Mouse (Mus musculus) lung, postnatal 14 days (tissue): ENCODE measurements at regions not wholly inside any gene's neighbourhood (a gene's known extent, or its start where the extent isn't known, plus 50 kb on each side); places are given as distances from the start of the nearest gene placed in this dataset.
A peak's percentile ranks its signal among the peaks of the same experiment; 100 is the strongest.

Source experiments
- DNase-seq: peaks from one replicate; pipeline ENCODE4 v3.0.0; 2021

DNA sequence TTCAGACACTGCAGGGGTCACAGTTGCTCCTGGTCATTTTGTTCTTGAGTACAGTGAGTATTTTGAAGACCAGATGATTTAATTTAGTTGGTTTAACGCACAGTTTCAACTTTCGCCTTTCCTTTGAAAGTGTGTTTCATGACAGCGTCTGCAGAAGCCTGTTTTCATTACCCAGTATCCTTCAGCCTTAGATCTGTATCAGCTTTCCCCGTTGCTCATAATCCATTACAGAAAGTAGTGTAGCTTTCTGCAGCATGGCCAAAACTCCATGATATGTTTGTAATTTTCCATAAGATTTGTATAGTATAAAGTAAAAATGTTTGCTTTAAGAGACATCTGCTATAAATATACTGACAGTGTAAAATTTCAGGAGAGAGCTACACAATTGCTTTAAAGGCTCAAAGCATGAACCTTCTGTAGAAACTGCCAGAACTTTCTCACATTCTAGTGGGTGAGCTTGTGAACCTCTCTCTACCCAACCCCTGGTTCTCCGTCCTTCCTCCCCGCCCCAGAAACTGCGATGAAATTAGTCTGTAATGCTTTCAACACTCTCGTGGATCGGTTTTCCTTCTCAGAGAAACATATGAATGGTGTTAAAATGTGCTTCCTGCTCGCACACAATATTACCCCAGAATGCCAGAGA is 506.6 kb upstream of the Adgrl2 start:
- no peak for DNase-seq

DNA sequence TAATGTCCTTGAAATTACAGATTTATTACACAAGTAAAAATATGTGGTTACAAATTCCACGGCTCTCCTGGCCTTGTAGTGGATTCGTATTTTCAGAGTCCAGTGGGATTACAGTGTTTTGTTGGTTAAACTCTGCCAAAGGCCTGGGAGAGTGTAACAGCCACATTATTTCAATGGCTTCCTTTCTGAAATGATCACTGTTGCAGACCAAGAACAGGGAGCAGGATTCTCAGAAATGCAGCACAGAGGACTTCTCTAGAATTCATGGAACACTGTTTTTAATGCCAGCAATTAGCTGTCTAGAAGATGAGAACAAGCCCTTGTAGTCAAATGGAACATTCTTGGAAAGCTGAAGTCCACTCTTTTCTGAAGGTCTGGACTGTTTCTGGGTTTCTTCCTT is 505.8 kb upstream of the Adgrl2 start:
- DNase-seq, result no peak

DNA sequence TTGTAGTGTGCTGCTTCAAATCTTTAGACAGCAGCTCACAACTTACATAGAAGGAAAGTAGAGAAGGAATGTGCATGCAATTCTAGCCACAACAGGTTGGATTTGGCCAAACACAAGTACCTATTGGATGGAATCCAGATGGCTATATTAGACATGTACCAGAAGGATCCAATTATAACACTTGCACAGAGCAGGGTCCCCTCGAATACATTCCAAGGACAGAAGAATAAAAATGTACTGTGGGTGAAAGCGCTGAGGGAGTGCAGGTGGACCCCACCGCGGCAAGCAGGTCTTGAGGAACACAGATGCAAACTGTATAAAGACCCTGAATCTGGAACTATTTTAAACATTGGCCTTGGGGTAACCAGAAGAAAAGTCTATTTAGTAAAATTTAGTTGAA is 497.8 kb upstream of the Adgrl2 start:
- no peak for DNase-seq

DNA sequence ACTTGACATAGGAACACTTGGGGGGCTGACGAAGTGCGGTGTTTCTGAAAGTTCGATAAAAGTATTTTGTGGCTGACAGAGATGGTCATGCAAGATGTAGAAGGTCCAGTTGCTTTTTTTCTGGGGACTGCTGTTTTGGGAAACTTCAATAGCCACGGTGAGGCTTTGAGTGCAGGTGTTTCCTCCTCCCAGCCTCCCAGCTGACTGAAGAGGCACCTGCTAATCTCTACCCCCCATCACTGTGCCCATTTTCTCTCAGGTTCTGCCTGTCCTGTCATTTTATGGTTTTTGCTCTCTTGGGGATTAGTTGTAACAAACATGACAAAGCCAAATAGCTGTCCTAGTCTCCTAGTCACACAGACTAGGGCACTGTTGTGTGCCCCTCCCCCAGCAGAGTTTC is 495.1 kb upstream of the Adgrl2 start:
- DNase-seq, result no peak

DNA sequence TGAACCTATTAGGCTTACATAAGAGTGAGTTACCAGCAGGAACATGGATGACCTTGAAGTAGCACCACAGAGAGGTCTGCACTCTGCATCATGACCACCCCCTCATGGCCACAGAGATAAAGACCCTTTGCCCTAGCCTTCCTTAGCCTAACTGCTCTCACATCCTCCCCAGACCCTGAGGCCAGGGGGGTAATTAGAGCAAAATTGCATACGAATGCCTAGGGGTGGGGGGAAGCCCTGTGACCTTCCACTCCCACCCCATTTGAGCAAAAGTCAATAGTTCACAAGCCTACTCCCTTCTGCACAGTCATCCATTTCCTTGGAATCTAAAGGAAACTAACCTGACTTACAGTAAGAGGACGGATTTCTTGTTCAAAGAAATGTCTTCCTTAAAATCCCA is 494.0 kb upstream of the Adgrl2 start:
- DNase-seq, result no peak

DNA sequence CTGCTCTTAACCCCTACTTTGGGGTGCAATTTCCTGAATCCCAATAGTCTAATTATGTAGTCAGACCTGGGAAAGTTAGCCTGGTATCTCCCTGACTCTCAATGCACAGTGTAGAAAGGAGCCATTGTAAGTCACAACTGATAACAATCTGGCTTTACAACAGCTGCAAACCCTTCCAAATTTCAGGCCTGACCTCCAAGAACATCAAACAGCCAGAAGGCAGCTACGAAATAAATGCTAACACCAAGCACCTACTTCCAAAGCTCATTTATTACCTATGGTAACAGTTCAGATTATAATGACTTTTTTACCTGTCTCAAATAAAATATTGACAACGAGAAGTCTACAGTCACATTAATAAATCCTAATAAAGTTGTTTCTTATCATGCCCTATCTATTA is 485.8 kb upstream of the Adgrl2 start:
- no peak for DNase-seq

DNA sequence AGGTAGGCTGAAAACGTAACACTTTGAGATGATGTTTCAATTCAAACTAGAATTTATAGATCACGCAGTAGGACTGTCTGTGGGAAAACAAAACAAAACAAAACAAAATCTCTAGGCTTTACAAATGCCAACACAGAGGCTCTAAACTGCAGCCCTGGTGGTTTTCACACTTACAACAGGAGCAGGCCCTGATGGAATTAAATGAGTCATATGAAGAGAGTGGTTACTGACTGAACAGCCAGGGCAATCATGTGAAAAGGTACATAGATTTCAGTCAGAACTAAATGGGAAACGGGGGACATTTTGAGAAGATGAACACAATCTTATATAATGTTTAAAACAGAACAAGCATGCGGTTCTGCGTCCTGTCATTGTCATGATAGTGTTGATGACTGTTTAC is 476.6 kb upstream of the Adgrl2 start:
- DNase-seq, result no peak

DNA sequence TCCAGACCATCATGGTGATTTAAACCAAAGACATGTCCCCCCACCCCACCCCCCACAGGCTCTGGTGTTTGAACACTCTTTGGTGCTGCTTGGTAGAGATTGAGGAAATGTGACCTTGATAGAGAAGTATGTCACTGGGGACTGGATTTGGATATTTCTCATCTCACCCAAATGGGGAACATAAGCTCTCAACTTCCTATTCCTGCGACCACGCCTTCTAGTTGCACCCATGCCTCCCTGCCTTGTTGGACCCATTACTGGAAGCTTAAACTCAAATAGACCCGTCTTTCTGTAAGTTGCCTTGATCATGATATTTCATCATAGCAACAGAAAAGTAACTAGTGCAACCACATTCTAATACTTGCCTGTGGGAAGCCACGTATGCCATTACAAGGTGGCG is 474.2 kb upstream of the Adgrl2 start:
- no peak for DNase-seq

DNA sequence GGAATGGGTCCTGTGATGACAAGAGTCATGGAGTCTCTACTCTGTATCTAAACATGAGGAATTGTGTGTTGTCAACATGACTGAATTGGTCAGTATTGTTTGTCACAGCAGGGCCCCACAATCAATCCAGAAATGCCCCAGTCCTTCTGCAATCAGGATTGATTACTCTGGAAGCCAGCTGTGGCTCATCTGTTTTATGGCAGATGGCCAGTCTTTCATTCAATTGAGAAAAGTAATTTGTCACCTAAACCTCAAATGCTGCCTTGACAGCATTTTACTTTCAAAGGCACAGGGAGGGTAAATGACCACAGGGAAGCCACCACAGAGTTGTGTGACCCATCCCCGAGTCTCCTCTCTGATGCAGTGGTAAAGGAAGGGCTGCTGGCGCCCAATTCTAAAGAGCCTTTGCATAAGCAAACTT is 471.8 kb upstream of the Adgrl2 start:
- no peak for DNase-seq

DNA sequence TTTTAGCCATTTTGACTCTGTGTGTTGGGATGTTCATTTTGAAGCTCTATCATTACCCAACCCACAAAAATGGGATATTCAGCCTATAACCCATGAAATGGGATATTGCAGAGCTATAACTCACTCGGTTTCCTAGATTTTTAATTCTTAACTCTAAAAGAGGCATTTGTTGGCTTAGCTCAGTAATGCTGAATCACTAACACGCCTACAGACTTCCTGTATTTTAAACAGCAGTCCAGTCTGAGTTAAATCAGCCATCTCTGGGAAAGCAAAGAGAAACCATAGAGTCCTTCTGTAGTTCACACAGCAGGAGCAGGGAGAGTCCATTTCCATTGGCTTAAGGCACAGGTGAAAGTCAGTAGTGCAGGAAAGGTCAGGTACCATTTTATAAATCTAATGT is 471.3 kb upstream of the Adgrl2 start:
- no peak for DNase-seq

DNA sequence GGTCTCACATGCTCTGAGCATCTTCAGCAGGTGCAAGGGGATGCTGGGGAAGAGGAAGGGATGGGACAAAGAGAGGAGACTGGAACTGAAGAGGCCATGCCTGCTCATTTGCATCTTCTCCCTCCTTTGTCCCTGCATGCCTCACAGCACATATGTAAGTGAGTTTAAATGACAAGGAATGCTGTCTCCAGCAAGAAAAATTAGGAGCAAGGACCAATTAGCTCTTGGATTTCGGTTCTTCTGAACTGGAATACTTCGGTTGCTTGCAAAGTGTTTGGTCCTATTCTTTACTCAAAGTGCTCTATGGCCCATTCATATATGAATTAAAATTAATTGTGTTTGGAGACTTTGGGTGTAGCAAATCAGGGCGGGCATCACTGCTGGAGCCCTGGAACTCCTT is 459.0 kb upstream of the Adgrl2 start:
- DNase-seq, result no peak

DNA sequence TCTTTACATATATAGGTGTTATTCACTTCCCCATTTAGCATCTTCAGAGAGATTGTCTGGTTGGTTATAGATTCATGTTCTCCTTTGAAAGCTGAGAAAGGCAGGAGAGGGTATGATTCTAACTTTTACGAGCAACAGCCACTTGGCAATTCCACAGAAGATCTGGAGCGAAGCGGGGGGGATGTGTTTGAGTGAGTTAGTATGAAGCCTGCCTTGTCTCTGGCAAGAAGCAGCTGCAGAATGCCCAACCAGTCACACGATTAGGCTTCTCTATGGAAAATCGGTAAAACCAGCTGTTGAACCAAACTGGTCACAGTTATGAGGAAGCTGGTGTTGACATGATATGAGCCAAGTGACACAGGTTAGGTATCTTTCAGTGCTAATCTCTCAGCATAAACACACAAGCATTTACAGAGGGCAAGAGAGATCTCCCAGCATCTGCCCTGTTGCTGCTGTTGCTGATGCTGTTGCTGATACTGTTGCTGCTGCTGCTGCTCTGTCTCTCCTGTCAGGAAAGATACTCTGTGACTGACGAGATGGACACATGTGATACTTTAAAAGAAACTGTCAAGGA is 455.7 kb upstream of the Adgrl2 start:
- no peak for DNase-seq

DNA sequence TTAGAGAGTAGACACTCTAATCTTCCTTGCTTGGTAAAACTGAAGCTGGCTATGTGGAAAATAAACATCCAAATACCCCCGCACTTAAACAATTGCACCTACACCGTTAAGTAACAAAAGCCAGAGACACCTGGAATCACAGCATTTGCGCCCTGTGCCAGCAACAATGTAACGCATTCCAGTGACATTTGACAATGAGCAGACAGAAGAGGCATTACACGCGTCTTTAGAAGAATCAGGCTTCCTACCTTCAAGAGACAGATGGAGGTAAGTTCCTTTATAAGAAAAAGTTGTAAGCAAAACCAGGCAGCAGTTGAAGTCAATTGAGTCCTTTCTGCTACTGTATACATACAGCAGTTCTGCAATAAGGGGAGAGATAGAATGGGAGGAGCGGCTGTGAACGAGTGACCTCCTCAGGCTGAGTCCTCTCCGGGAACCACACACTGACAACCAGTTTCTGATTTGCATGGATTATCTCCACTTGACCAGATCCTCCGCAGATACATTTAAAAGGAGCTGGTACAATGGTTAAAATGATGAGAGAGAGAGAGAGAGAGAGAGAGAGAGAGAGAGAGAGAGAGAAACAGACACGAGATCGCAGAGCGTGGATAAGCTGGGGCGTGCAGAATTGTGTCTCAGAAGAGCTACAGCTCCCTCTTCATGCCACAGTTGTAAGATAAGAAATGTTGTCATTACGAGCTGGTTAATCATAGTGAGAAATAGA is 454.7 kb upstream of the Adgrl2 start:
- DNase-seq, result peak; percentile 40

DNA sequence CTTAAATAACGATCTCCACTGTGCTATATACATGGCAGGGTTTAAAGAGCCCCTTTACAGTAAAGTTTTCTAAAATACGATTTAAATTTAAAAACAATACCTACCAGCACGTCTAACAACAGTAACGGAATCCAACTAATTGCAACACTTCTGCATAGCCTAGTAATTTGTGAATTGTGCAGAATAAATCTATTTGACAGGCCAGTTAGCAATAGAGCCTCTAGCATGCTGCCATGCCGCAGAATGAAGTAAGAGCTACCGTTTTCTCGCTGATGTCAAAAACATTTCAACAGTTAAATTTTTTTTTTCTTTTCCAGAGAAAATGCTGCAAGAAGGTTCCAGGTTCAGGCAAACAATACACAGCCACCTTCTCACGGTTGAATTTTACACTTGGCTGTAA is 454.0 kb upstream of the Adgrl2 start:
- DNase-seq, result no peak

DNA sequence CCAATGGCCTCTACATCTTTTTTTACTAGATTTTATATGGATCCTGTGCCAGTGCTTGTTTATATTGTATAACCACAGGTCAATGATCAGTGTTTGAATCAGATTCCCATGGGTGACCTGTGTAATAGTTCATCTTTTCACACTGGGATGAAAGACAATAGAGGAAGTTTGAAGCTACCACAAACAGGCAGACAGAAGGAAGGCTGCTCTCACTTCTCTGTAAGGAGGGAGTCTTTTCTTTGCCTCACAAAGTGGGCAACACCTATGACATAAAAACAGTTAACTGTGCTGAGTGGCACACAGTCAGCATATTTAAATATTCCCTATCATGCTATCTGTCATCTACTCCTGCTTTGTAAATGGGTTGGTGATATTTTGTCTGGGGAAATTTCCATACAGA is 450.9 kb upstream of the Adgrl2 start:
- no peak for DNase-seq

DNA sequence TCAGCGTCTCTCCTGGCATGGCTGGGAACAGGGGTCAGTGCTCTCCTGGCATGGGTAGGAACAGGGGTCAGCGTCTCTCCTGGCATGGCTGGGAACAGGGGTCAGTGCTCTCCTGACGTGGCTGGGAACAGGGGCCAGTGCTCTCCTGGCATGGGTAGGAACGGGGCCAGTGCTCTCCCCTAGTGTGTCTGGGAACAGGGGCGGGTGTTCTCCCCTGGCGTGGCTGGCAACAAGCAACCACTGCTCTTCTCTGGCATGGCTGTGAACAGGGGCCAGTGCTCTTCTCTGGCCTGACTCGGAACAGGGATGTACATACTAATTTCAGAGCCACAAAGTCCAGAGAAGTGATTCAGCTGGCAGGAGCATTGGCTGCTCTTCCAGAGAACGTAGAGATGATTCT is 447.4 kb upstream of the Adgrl2 start:
- DNase-seq, result no peak

DNA sequence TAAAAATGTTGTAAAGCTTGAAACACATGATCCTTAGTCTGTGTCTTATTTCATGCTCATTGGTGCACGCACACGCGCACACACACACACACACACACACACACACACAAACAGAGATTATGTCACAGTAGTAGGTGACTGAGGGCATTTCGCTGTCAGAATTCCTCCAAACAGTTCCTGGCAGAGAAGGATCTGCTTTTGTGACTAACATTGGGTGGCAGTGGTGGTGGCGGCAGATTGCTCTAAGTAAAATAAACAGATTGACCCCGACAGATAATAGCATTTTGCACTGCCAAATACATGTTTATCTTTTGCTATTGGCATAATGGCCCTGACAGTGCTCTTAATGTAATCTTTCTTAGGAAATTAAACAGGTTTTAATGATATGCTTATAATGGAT is 446.6 kb upstream of the Adgrl2 start:
- DNase-seq, result no peak

DNA sequence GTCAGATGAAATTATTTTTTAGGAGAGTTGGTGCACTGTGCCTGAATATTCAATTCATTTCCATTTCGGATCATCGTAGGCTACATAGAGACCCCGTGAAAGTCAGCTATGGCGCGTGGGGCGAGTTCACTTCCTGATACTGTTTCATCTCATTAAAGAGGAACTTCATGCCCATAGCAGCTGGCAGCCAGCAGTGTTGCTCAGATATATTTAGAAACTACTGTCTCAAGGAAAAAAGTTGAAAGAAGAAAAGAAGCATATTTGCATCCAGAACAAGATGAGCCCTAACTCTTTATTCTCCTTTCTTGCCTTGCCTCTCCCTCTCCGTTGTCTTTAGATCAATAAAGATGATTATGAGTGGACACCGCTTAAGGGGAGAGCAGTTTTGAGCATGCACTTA is 446.1 kb upstream of the Adgrl2 start:
- DNase-seq, result no peak

DNA sequence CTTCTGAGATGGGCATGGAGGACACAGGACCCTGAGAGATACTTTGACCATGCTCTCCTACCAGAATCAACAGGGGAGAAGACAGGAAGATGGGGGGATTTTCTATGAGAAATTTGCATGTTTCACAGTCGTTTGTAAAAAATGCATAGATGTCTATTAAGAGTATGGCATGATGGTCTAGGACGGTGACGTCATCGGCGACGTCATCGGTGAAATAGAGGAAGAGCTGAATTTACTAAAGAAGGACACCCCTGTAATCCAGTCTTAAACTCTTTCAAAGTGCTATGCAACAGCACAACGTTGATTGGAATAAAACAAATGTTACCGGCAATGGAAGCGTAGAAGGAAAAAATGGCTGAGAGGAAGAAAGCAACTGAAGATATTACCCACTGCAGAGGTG is 441.4 kb upstream of the Adgrl2 start:
- DNase-seq, result no peak

DNA sequence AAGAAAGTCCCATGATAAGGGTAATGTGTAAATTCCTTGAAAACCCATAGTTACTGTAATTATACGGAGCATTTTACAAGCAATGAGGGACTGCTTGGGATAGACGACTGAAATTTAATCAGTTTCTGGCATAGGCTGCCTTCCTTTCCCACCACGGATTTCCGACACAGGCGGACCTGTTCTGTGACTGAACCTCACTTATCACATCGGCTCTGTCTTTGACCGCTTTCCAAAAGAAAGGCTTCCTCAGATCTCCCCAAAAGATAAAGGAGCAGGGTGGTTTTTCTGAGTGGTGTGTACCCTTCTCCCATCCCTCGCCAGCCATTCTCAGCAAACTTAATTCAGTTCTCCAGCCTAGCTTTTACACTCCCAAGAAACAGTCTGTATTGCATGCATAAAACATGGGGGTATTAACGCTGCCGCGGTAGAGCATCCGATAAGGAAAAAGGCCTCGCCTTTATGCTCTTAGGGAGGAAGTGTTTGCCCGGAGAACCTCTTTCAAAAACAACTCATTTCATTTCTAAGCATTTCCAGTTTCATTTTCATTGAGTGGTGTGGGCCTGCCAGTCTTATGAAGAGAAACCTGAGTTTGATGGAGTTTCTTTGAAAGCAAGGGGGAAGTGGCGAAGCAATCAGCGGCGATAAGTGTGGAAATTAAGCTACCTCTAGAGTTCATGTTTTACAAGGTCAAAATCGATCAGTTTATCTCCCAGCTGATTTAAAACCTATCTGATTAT is 435.8 kb upstream of the Adgrl2 start:
- no peak for DNase-seq

DNA sequence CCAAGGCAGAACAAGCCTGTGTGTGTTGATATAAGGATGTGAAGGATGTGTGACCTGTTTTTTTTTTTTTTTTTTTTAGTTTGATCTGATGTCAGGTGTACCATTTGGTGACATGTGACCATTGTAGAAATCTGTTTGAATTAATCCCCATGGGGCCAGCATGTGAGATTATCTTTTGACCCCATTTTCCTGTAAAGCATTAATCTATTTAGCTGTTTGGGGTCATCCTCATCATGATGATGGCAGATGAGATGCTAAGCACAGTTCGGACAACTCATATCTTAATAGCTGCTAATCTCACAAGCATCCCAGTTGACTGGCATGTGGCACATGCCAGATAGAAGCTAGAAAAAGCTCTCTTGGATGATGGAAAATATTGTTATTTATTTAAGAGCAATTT is 434.0 kb upstream of the Adgrl2 start:
- DNase-seq, result no peak

DNA sequence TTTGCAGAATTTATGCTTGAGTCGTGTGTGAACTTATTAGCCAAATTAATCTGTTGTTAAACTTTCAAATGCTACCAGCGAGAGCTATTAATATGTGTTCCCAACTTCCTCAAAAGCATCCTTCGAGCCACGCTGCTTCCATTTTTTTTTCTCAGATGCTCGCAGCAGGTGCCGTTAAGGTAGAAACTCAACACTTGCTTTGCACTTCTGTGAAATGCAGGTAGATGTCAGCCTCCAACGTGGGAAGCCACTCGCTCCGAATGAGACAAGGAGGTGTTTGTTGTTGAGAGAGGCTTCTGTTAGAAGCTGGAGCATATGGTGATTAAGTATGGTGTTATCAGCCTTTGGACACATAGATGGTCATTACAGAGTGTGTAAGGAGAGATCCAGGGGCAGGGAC is 433.1 kb upstream of the Adgrl2 start:
- DNase-seq, result no peak

DNA sequence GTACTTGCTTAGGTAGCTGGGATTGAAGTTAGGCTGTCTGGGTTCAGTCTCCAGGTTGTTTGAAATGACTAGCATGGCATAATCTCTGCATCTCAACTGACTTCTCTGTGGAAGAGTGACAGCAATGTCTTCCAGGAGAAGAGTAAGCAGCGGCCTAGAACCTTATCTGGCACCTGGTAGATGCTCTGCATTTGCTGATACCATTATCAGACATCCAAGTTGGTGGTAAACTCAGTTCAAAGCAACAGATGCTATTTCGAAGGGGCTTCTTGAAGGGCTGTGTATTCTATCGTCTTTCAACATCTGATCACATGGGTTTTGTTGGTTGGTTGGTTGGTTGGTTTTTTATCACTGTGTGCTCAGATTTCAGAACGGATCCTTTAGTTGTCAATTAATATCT is 424.7 kb upstream of the Adgrl2 start:
- DNase-seq, result no peak

DNA sequence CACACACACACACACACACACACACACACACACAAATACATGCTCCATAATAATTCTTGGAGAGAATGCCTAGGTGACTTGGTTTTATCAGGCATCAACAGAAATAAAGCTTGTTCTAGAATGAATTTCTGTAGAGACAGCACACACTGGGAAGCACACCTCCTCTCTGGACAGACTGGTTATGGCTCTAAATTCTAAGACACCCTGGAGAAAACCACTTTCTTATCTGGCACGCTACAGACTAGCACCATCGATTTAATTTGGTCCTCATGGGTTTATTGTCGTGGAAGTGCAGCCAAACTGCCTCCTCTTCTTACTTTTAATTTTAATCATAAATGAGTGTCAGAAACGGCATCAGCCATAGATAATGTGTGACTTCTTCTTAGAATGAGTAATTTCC is 422.8 kb upstream of the Adgrl2 start:
- DNase-seq, result no peak
